Mouse (Mus musculus): ENCODE results near the gene Sema4a.

Gene Sema4a

GRCm38 (mm10) chr3:88455588-88456264 is 5.3 kb downstream of the Sema4a start:
- peak; percentile 52 to 74 for DNase-seq

GRCm38 (mm10) chr3:88454762-88455587 is 6.0 kb downstream of the Sema4a start:
- DNase-seq: peak; percentile 45 to 62

- DNase-seq: no peak
These were observed 7.0 kb downstream of the Sema4a start for GRCm38 (mm10) chr3:88453986-88454385.

GRCm38 (mm10) chr3:88453369-88453768 is 7.6 kb downstream of the Sema4a start:
- no peak for DNase-seq

GRCm38 (mm10) chr3:88452716-88453115 is 8.3 kb downstream of the Sema4a start:
- no peak for DNase-seq

GRCm38 (mm10) chr3:88452246-88452645 is 8.7 kb downstream of the Sema4a start:
- DNase-seq: no peak

GRCm38 (mm10) chr3:88450379-88451131 is 10.4 kb downstream of the Sema4a start:
- no peak for DNase-seq

GRCm38 (mm10) chr3:88449395-88450023 is 11.5 kb downstream of the Sema4a start:
- DNase-seq: peak; percentile 53 to 67

- no peak for DNase-seq
These were observed 12.5 kb downstream of the Sema4a start for GRCm38 (mm10) chr3:88448443-88448842.

GRCm38 (mm10) chr3:88447676-88448183 is 13.3 kb downstream of the Sema4a start:
- DNase-seq: no peak

- no peak for DNase-seq
These were observed 14.4 kb downstream of the Sema4a start for GRCm38 (mm10) chr3:88446471-88447123.

- no peak for DNase-seq
These were observed 18.1 kb downstream of the Sema4a start for GRCm38 (mm10) chr3:88442888-88443287.

- DNase-seq: no peak
These were observed 18.5 kb downstream of the Sema4a start for GRCm38 (mm10) chr3:88442488-88442887.

GRCm38 (mm10) chr3:88440500-88441381 is 20.2 kb downstream of the Sema4a start:
- peak; percentile 73 to 76 for DNase-seq

- no peak for DNase-seq
These were observed 21.4 kb downstream of the Sema4a start for GRCm38 (mm10) chr3:88439582-88439981.

GRCm38 (mm10) chr3:88437454-88437853 is 23.5 kb downstream of the Sema4a start:
- peak in 1 of 2 experiments; percentile 64 for DNase-seq

GRCm38 (mm10) chr3:88436395-88437201 is 24.4 kb downstream of the Sema4a start:
- DNase-seq: peak; percentile 78 to 86

GRCm38 (mm10) chr3:88435515-88435914 is 25.5 kb downstream of the Sema4a start:
- no peak for DNase-seq

GRCm38 (mm10) chr3:88428639-88429038 is 32.3 kb downstream of the Sema4a start:
- peak in 1 of 2 experiments; percentile 36 for DNase-seq

- DNase-seq: no peak
These were observed 33.6 kb downstream of the Sema4a start for GRCm38 (mm10) chr3:88427342-88427905.
